Mouse (Mus musculus) MEL (cell line): ENCODE results near the gene Taf5.

ENCODE experiments used
- BHLHE40 ChIP-seq: IDR thresholded peaks from 2 replicates; pipeline ENCODE4 v1.6.1; 2012; ENCODE audit warnings: low read depth, mild to moderate bottlenecking, inconsistent platforms, low read length, improper control_type of control experiment, borderline replicate concordance
- CHD1 ChIP-seq: IDR thresholded peaks from 2 replicates; pipeline ENCODE4 v1.6.1; 2012; ENCODE audit warnings: low read depth, mild to moderate bottlenecking, inconsistent platforms, low read length, improper control_type of control experiment
- CTCF ChIP-seq, 3 experiments: IDR thresholded peaks in 2 of 3; conservative IDR thresholded peaks in 1 of 3; 2 replicates each; pipeline ENCODE4 v1.5.1; 2011 to 2012; ENCODE audit warnings: low read length in 3 of 3, low read depth in 2 of 3, mild to moderate bottlenecking in 2 of 3, improper control_type of control experiment in 1 of 3, inconsistent platforms in 1 of 3, mixed read lengths in 1 of 3, moderate library complexity in 1 of 3; ENCODE audit not compliant: control insufficient read depth in 1 of 3, insufficient read depth in 1 of 3, poor library complexity in 1 of 3, severe bottlenecking in 1 of 3
- EP300 ChIP-seq, 2 experiments: IDR thresholded peaks; 2 replicates each; pipeline ENCODE4 v1.6.1; 2011; ENCODE audit warnings: improper control_type of control experiment in 2 of 2, low read length in 2 of 2, low read depth in 1 of 2, mild to moderate bottlenecking in 1 of 2
- MAZ ChIP-seq: IDR thresholded peaks from 2 replicates; pipeline ENCODE4 v1.6.1; 2012; ENCODE audit warnings: low read depth, mild to moderate bottlenecking, inconsistent platforms, low read length, improper control_type of control experiment
- MYB ChIP-seq: IDR thresholded peaks from 2 replicates; pipeline ENCODE4 v1.6.1; 2011; ENCODE audit warnings: mild to moderate bottlenecking, low read depth, low read length, improper control_type of control experiment
- NRF1 ChIP-seq: IDR thresholded peaks from 2 replicates; pipeline ENCODE4 v1.6.1; 2014; ENCODE audit warnings: low read depth, mild to moderate bottlenecking, inconsistent platforms, low read length, improper control_type of control experiment, moderate library complexity; ENCODE audit not compliant: poor library complexity, insufficient read depth, severe bottlenecking
- POLR2A ChIP-seq, 2 experiments: IDR thresholded peaks; 2 replicates each; pipeline ENCODE4 v1.6.1; 2011 to 2012; ENCODE audit warnings: low read length in 2 of 2, mild to moderate bottlenecking in 2 of 2, control low read depth in 1 of 2, improper control_type of control experiment in 1 of 2, low read depth in 1 of 2, moderate library complexity in 1 of 2; ENCODE audit not compliant: control insufficient read depth in 1 of 2, insufficient read depth in 1 of 2, poor library complexity in 1 of 2
- POLR2AphosphoS5 ChIP-seq: IDR thresholded peaks from 2 replicates; pipeline ENCODE4 v1.6.1; 2012; ENCODE audit warnings: low read depth, borderline replicate concordance, mild to moderate bottlenecking, inconsistent platforms, low read length, moderate library complexity, mixed read lengths
- RAD21 ChIP-seq: IDR thresholded peaks from 2 replicates; pipeline ENCODE4 v1.6.1; 2011; ENCODE audit warnings: mild to moderate bottlenecking, low read depth, low read length, improper control_type of control experiment
- SMC3 ChIP-seq: IDR thresholded peaks from 2 replicates; pipeline ENCODE4 v1.6.1; 2011; ENCODE audit warnings: low read depth, low read length, improper control_type of control experiment
- USF1 ChIP-seq: IDR thresholded peaks from 2 replicates; pipeline ENCODE4 v1.6.1; 2014; ENCODE audit warnings: low read depth, mild to moderate bottlenecking, inconsistent platforms, low read length, improper control_type of control experiment, moderate library complexity
- ZNF384 ChIP-seq: IDR thresholded peaks from 2 replicates; pipeline ENCODE4 v1.6.1; 2012; ENCODE audit warnings: low read depth, mild to moderate bottlenecking, inconsistent platforms, low read length, improper control_type of control experiment

- TF ChIP-seq MAZ (no peak), CTCF (IDR thresholded peaks at IDR 0.05 in 2 of 3, conservative IDR thresholded peaks at IDR 0.05 in 1 of 3; ENCODE audit: control insufficient read depth in 1 of 3, insufficient read depth in 1 of 3, low read depth in 2 of 3, low read length in 3 of 3, poor library complexity in 1 of 3, severe bottlenecking in 1 of 3) (no peak), POLR2AphosphoS5 (no peak), NRF1 (no peak), CHD1 (no peak), BHLHE40 (no peak), SMC3 (no peak), EP300 (IDR thresholded peaks at IDR 0.05; ENCODE audit: low read depth in 1 of 2, low read length in 2 of 2) (no peak), ZNF384 (no peak), POLR2A (IDR thresholded peaks at IDR 0.05; ENCODE audit: control insufficient read depth in 1 of 2, insufficient read depth in 1 of 2, low read depth in 1 of 2, low read length in 2 of 2, poor library complexity in 1 of 2) (no peak), RAD21 (no peak), MYB (no peak), USF1 (no peak)
These were observed 37.2 kb downstream of the Taf5 start for GRCm38 (mm10) chr19:47104641-47105271.
